Mouse (Mus musculus) embryo, embryonic 10 days (tissue): ENCODE data around the gene R3hdm2.

Experiments
- DNase-seq: peaks from one replicate; pipeline ENCODE4 v3.0.0-alpha.2; 2015; ENCODE audit warnings: low spot score

The R3hdm2 gene

DNA sequence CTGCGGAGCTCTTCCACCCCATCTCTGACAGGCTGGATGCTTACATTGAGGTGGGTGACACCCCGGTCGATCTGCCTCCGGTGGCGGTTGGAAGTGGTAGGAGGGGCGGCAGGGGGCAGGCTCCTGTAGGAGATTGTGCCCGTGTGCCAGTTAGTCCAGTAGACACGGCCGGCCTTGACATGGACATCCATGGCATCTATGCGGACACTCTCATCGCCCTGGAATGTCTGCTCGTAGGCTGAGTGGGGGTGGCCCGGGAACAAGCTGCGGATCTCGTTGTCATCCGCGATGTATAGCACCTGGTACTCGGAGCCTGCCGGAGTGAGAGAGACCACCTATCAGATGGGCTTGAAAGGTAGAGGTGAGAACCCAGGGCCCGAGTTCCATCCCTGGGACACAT is 164.2 kb downstream of the R3hdm2 start:
- no peak for DNase-seq

- no peak for DNase-seq
These were observed 166.4 kb downstream of the R3hdm2 start for GRCm38 (mm10) chr10:127546505-127546904.

DNA sequence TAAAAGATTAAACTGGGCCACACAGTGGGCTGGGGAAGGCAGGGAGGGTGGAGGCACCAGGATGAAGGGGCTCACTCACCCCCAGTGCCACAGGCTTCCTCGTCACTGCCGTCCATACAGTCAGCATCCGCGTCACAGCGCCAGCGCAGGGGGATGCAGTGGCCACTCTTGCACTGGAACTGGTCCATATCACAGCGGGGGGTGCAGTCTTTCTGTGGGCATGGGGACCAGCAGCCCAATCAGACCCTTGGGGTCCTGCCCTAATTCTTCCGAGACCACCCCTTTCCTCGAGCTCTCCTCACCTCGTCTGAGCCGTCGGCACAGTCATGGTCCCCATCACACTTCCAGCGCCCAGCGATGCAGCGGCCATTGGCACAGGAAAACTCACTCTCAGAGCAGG is 168.1 kb downstream of the R3hdm2 start:
- no peak for DNase-seq
